Mouse (Mus musculus) MEL (cell line): ENCODE measurements around the gene Scaf4. TPM values are rescaled to one million over a fixed set of nuclear protein-coding genes. Genes with fewer than 3 reads are reported as not detected.
A peak's percentile ranks its signal among the peaks of the same experiment; 100 is the strongest.

Experiments used
- DNase-seq: peaks from one replicate; pipeline ENCODE4 v3.0.0; 2011; ENCODE audit warnings: low read depth, low spot score
- H3K27ac ChIP-seq: 2 replicates; pipeline ENCODE4 v1.5.1; 2012; ENCODE audit warnings: low read depth, mild to moderate bottlenecking, control low read depth, low read length, moderate library complexity; ENCODE audit not compliant: control insufficient read depth
- H3K27me3 ChIP-seq, 2 experiments: fragments of 150-350 bp in 1 of 2; sonication (generic) in 1 of 2; 2 replicates each; pipeline ENCODE4 v1.6.1; 2012; ENCODE audit warnings: low read length in 2 of 2, mild to moderate bottlenecking in 2 of 2, improper control_type of control experiment in 1 of 2, moderate library complexity in 1 of 2; ENCODE audit not compliant: insufficient read depth in 2 of 2, control insufficient read depth in 1 of 2
- H3K36me3 ChIP-seq, 2 experiments: 2 replicates each; pipeline ENCODE4 v1.6.1; 2012 to 2014; ENCODE audit warnings: low read length in 2 of 2, improper control_type of control experiment in 1 of 2, inconsistent platforms in 1 of 2, mild to moderate bottlenecking in 1 of 2; ENCODE audit not compliant: insufficient read depth in 2 of 2, control insufficient read depth in 1 of 2
- H3K4me1 ChIP-seq, 2 experiments: fragments of 150-350 bp in 1 of 2; sonication (generic) in 1 of 2; 2 replicates each; pipeline ENCODE4 v1.6.1; 2012; ENCODE audit warnings: low read length in 2 of 2, improper control_type of control experiment in 1 of 2, mild to moderate bottlenecking in 1 of 2; ENCODE audit not compliant: insufficient read depth in 2 of 2, control insufficient read depth in 1 of 2
- H3K4me3 ChIP-seq, 2 experiments: fragments of 150-350 bp in 1 of 2; sonication (generic) in 1 of 2; 2 replicates each; pipeline ENCODE4 v1.5.1; 2012; ENCODE audit warnings: low read depth in 2 of 2, low read length in 2 of 2, mild to moderate bottlenecking in 2 of 2, moderate library complexity in 2 of 2, control low read depth in 1 of 2, improper control_type of control experiment in 1 of 2; ENCODE audit not compliant: control insufficient read depth in 1 of 2, insufficient read depth in 1 of 2
- H3K79me2 ChIP-seq: 2 replicates; pipeline ENCODE4 v1.6.1; 2012; ENCODE audit warnings: mild to moderate bottlenecking, low read length, moderate library complexity; ENCODE audit not compliant: control insufficient read depth, poor library complexity, insufficient read depth
- H3K9ac ChIP-seq: 2 replicates; pipeline ENCODE4 v1.6.1; 2012; ENCODE audit warnings: low read depth, mild to moderate bottlenecking, control low read depth, low read length, moderate library complexity; ENCODE audit not compliant: control insufficient read depth, poor library complexity, severe bottlenecking
- H3K9me3 ChIP-seq: fragments of 150-350 bp; sonication (generic); replicated peaks from 2 replicates; pipeline ENCODE4 v1.6.1; 2012; ENCODE audit warnings: mild to moderate bottlenecking, low read length, improper control_type of control experiment, moderate library complexity; ENCODE audit not compliant: insufficient read depth
- BHLHE40 ChIP-seq: IDR thresholded peaks from 2 replicates; pipeline ENCODE4 v1.6.1; 2012; ENCODE audit warnings: low read depth, mild to moderate bottlenecking, inconsistent platforms, low read length, improper control_type of control experiment, borderline replicate concordance
- CHD1 ChIP-seq: IDR thresholded peaks from 2 replicates; pipeline ENCODE4 v1.6.1; 2012; ENCODE audit warnings: low read depth, mild to moderate bottlenecking, inconsistent platforms, low read length, improper control_type of control experiment
- CHD2 ChIP-seq: IDR thresholded peaks from 2 replicates; pipeline ENCODE4 v1.6.1; 2011; ENCODE audit warnings: low read length, improper control_type of control experiment
- E2F4 ChIP-seq: IDR thresholded peaks from 2 replicates; pipeline ENCODE4 v1.6.1; 2011; ENCODE audit warnings: low read depth, low read length, improper control_type of control experiment, borderline replicate concordance
- ELF1 ChIP-seq: IDR thresholded peaks from 2 replicates; pipeline ENCODE4 v1.6.1; 2014; ENCODE audit warnings: low read depth, mild to moderate bottlenecking, inconsistent platforms, low read length, improper control_type of control experiment, moderate library complexity
- EP300 ChIP-seq, 2 experiments: IDR thresholded peaks; 2 replicates each; pipeline ENCODE4 v1.6.1; 2011; ENCODE audit warnings: improper control_type of control experiment in 2 of 2, low read length in 2 of 2, low read depth in 1 of 2, mild to moderate bottlenecking in 1 of 2
- GABPA ChIP-seq: IDR thresholded peaks from 2 replicates; pipeline ENCODE4 v1.6.1; 2012; ENCODE audit warnings: low read depth, mild to moderate bottlenecking, inconsistent platforms, low read length, improper control_type of control experiment, moderate library complexity
- GATA1 ChIP-seq: IDR thresholded peaks from 2 replicates; pipeline ENCODE4 v1.6.1; 2011; ENCODE audit warnings: low read depth, low read length, improper control_type of control experiment
- HCFC1 ChIP-seq: IDR thresholded peaks from 2 replicates; pipeline ENCODE4 v1.6.1; 2012; ENCODE audit warnings: low read depth, mild to moderate bottlenecking, inconsistent platforms, low read length, improper control_type of control experiment, moderate library complexity
- MAFK ChIP-seq: IDR thresholded peaks from 2 replicates; pipeline ENCODE4 v1.6.1; 2011; ENCODE audit warnings: low read depth, mild to moderate bottlenecking, low read length, improper control_type of control experiment, borderline replicate concordance
- MAZ ChIP-seq: IDR thresholded peaks from 2 replicates; pipeline ENCODE4 v1.6.1; 2012; ENCODE audit warnings: low read depth, mild to moderate bottlenecking, inconsistent platforms, low read length, improper control_type of control experiment
- MXI1 ChIP-seq: IDR thresholded peaks from 2 replicates; pipeline ENCODE4 v1.6.1; 2011; ENCODE audit warnings: mild to moderate bottlenecking, low read depth, low read length, improper control_type of control experiment
- MYB ChIP-seq: IDR thresholded peaks from 2 replicates; pipeline ENCODE4 v1.6.1; 2011; ENCODE audit warnings: mild to moderate bottlenecking, low read depth, low read length, improper control_type of control experiment
- MYC ChIP-seq: IDR thresholded peaks from 2 replicates; pipeline ENCODE4 v1.6.1; 2011; ENCODE audit warnings: low read depth, mild to moderate bottlenecking, low read length, improper control_type of control experiment, moderate library complexity
- NRF1 ChIP-seq: IDR thresholded peaks from 2 replicates; pipeline ENCODE4 v1.6.1; 2014; ENCODE audit warnings: low read depth, mild to moderate bottlenecking, inconsistent platforms, low read length, improper control_type of control experiment, moderate library complexity; ENCODE audit not compliant: poor library complexity, insufficient read depth, severe bottlenecking
- POLR2A ChIP-seq, 2 experiments: IDR thresholded peaks; 2 replicates each; pipeline ENCODE4 v1.6.1; 2011 to 2012; ENCODE audit warnings: low read length in 2 of 2, mild to moderate bottlenecking in 2 of 2, control low read depth in 1 of 2, improper control_type of control experiment in 1 of 2, low read depth in 1 of 2, moderate library complexity in 1 of 2; ENCODE audit not compliant: control insufficient read depth in 1 of 2, insufficient read depth in 1 of 2, poor library complexity in 1 of 2
- POLR2AphosphoS5 ChIP-seq: IDR thresholded peaks from 2 replicates; pipeline ENCODE4 v1.6.1; 2012; ENCODE audit warnings: low read depth, borderline replicate concordance, mild to moderate bottlenecking, inconsistent platforms, low read length, moderate library complexity, mixed read lengths
- RAD21 ChIP-seq: IDR thresholded peaks from 2 replicates; pipeline ENCODE4 v1.6.1; 2011; ENCODE audit warnings: mild to moderate bottlenecking, low read depth, low read length, improper control_type of control experiment
- RCOR1 ChIP-seq: IDR thresholded peaks from 2 replicates; pipeline ENCODE4 v1.6.1; 2012; ENCODE audit warnings: low read depth, mild to moderate bottlenecking, inconsistent platforms, low read length, improper control_type of control experiment
- SIN3A ChIP-seq: IDR thresholded peaks from 2 replicates; pipeline ENCODE4 v1.6.1; 2012; ENCODE audit warnings: low read length, improper control_type of control experiment, inconsistent platforms
- TCF12 ChIP-seq: IDR thresholded peaks from 2 replicates; pipeline ENCODE4 v1.6.1; 2014; ENCODE audit warnings: low read depth, mild to moderate bottlenecking, inconsistent platforms, low read length, improper control_type of control experiment, moderate library complexity
- UBTF ChIP-seq: IDR thresholded peaks from 2 replicates; pipeline ENCODE4 v1.6.1; 2012; ENCODE audit warnings: low read depth, mild to moderate bottlenecking, inconsistent platforms, low read length, improper control_type of control experiment, moderate library complexity, borderline replicate concordance; ENCODE audit not compliant: insufficient read depth
- ZKSCAN1 ChIP-seq: IDR thresholded peaks from 2 replicates; pipeline ENCODE4 v1.6.1; 2012; ENCODE audit warnings: low read depth, mild to moderate bottlenecking, inconsistent platforms, low read length, improper control_type of control experiment, moderate library complexity
- polyA plus RNA-seq, 2 experiments: library from polyadenylated mRNA; stranded (reverse) in 1 of 2; unstranded in 1 of 2; fragments of >175 nt in 1 of 2; fragments of >200 nt in 1 of 2; gene quantifications; 2 replicates each; pipeline versions ENCODE4 v1.2.1 to v1.2.4; 2012; ENCODE audit warnings: low replicate concordance in 2 of 2, low read depth in 1 of 2; ENCODE audit not compliant: insufficient read length in 2 of 2, insufficient read depth in 1 of 2, missing spikeins in 1 of 2
- total RNA-seq: library from RNA; depleted of rRNA; stranded (reverse); fragments of 300-350 nt; gene quantifications from 2 replicates; pipeline ENCODE4 v1.2.3, GENCODE M21; 2012

Gene Scaf4
- total and polyA plus RNA-seq, 3 experiments, result 12.3 to 56.2 TPM; not detected in 1

- no peak for TF ChIP-seq MAFK
- no peak for TF ChIP-seq CHD2
- peak; percentile 75; the same call in 1 of the 2 replicates for TF ChIP-seq SIN3A
- no peak for TF ChIP-seq GABPA
- no peak for TF ChIP-seq POLR2AphosphoS5
- no peak for TF ChIP-seq HCFC1
- TF ChIP-seq POLR2A (IDR thresholded peaks at IDR 0.05; ENCODE audit: control insufficient read depth in 1 of 2, insufficient read depth in 1 of 2, low read depth in 1 of 2, low read length in 2 of 2, poor library complexity in 1 of 2), result no peak
- TF ChIP-seq MAZ, result no peak
- no peak for TF ChIP-seq RAD21
- no peak for TF ChIP-seq BHLHE40
- TF ChIP-seq ELF1, result no peak
Measured at GRCm38 (mm10) chr16:90221441-90222070, 62.7 kb downstream of the Scaf4 start (continued).

GRCm38 (mm10) chr16:90220892-90221431 lies 63.3 kb downstream of the Scaf4 start:
- H3K79me2 ChIP-seq, result peaks cover 35% of the 10 kb centered on the region
- H3K9me3 ChIP-seq, result no peaks in the 10 kb centered on the region
- no peak for DNase-seq
- peak overlapping the region; percentile 94 for H3K9ac ChIP-seq
- peak overlapping the region; percentile 78 to 86 for H3K4me3 ChIP-seq
- peak overlapping the region; percentile 83 for H3K27ac ChIP-seq
- H3K4me1 ChIP-seq, result peaks cover 0 to 17% of the 10 kb centered on the region in 2 experiments; a peak in 3 of 4 replicates
- no peaks in the 10 kb centered on the region for H3K27me3 ChIP-seq
- TF ChIP-seq EP300 (IDR thresholded peaks at IDR 0.05; ENCODE audit: low read depth in 1 of 2, low read length in 2 of 2) (peak in 1 of 2 experiments; percentile 15; a peak in 1 of 4 replicates), POLR2A (IDR thresholded peaks at IDR 0.05; ENCODE audit: control insufficient read depth in 1 of 2, insufficient read depth in 1 of 2, low read depth in 1 of 2, low read length in 2 of 2, poor library complexity in 1 of 2) (no peak; a peak in 1 of 4 replicates), CHD1 (no peak), GABPA (0 out of 2 replicates have a peak, but pooled peaks have one; percentile 58)
- H3K36me3 ChIP-seq, result peaks cover 19 to 27% of the 10 kb centered on the region in 2 experiments

GRCm38 (mm10) chr16:90220026-90220891 lies 64.0 kb downstream of the Scaf4 start, which contains the start of gene Sod1:
Gene Sod1 (plus strand): TSS chr16:90220754.
- peak; percentile 93 for DNase-seq
- no peaks in the 10 kb centered on the region for H3K9me3 ChIP-seq
- no peaks in the 10 kb centered on the region for H3K27me3 ChIP-seq
- peak within 1 kb of the TSS; percentile 94 for H3K9ac ChIP-seq
- peak within 1 kb of the TSS; percentile 78 to 86 for H3K4me3 ChIP-seq
- peaks cover 2 to 23% of the 10 kb centered on the region in 2 experiments; a peak in 3 of 4 replicates for H3K4me1 ChIP-seq
- peak within 1 kb of the TSS; percentile 83 for H3K27ac ChIP-seq
- H3K79me2 ChIP-seq, result peaks cover 35% of the 10 kb centered on the region
- H3K36me3 ChIP-seq, result peaks cover 15 to 32% of the 10 kb centered on the region in 2 experiments
- peak; percentile 21; the same call in 1 of the 2 replicates for TF ChIP-seq E2F4
- TF ChIP-seq MYC, result 0 out of 2 replicates have a peak, but pooled peaks have one; percentile 12
- no peak for TF ChIP-seq RCOR1
- TF ChIP-seq GATA1, result no peak
- TF ChIP-seq HCFC1, result peak; percentile 70
- TF ChIP-seq POLR2A (IDR thresholded peaks at IDR 0.05; ENCODE audit: control insufficient read depth in 1 of 2, insufficient read depth in 1 of 2, low read depth in 1 of 2, low read length in 2 of 2, poor library complexity in 1 of 2), result peak; percentile 92 to 99
- peak; percentile 77 for TF ChIP-seq MXI1
- 0 out of 2 replicates have a peak, but pooled peaks have one; percentile 16 for TF ChIP-seq NRF1
- no peak for TF ChIP-seq UBTF
- TF ChIP-seq MYB, result no peak
- TF ChIP-seq RAD21, result no peak
- peak; percentile 94 for TF ChIP-seq POLR2AphosphoS5
- no peak for TF ChIP-seq ZKSCAN1
- peak; percentile 54 for TF ChIP-seq TCF12
- TF ChIP-seq CHD1, result no peak
